26 mouse cellular contexts compared by ENCODE assay signal in the genomic region with DNA sequence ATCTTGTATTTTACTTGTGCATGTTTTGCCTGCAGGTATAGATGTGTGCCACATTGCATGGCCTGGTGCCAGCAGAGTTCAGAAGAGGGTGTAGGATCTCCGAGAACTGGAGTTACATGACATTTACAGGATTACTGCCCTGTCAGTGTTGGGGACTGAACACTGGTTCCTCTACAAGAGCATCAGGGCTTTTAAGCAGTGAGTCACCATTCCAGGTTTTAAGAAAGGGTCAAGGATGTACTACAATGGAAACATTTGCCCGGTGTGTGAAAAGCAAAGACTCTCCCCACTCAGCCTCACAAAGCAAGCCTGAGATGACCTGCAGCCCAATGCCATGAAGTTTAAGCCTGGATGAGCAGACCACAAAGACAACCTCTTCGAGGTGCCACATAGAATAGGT.
"Had no signal": no experiment of that assay in that cellular context is flagged by ENCODE, and none has a peak within 500 bp of the region (broad histone marks: within the 10 kb centered on the region; RNA-seq: fewer than 3 reads in every experiment).

No protein-coding gene starts in this region.

- H3K4me1 ChIP-seq: heart, embryonic 12.5 days; hindbrain, embryonic 10.5 days; hindbrain, embryonic 12.5 days; intestine, embryonic 15.5 days; kidney, embryonic 15.5 days; limb, embryonic 12.5 days; liver, embryonic 13.5 days had no signal

- H3K9me3 ChIP-seq: heart, embryonic 12.5 days; hindbrain, embryonic 10.5 days; hindbrain, embryonic 12.5 days; intestine, embryonic 15.5 days; kidney, embryonic 15.5 days; limb, embryonic 12.5 days; liver, embryonic 13.5 days had no signal

- H3K9ac ChIP-seq: heart, embryonic 12.5 days; hindbrain, embryonic 12.5 days; hindbrain, embryonic 14.5 days; intestine, embryonic 15.5 days; kidney, embryonic 15.5 days; limb, embryonic 12.5 days; liver, embryonic 13.5 days had no signal

- H3K36me3 ChIP-seq: heart, embryonic 12.5 days; hindbrain, embryonic 10.5 days; hindbrain, embryonic 12.5 days; intestine, embryonic 15.5 days; kidney, embryonic 15.5 days; limb, embryonic 12.5 days; liver, embryonic 13.5 days had no signal

- ATAC-seq: hindbrain, embryonic 16.5 days; inflammation-experienced regulatory T-cells, adult 6 months; intestine, embryonic 15.5 days; intestine, postnatal 0 days had no signal

- H3K4me3 ChIP-seq: gastrocnemius, adult 2 months; heart, embryonic 12.5 days; hindbrain, embryonic 10.5 days; hindbrain, embryonic 12.5 days; intestine, embryonic 15.5 days; kidney, embryonic 15.5 days; limb, embryonic 12.5 days; liver, embryonic 13.5 days had no signal

- DNase-seq: gastrocnemius, adult 2 months; gastrocnemius, postnatal 10 days; gastrocnemius, postnatal 25 days; heart, postnatal 10 days; heart, postnatal 4 days; kidney, adult 18-20 months; kidney, adult 9 months; kidney, postnatal 14 days; kidney, postnatal 36 days; layer of hippocampus, adult 9-11 months; layer of hippocampus, postnatal 36 days; left cerebral cortex, postnatal 4 days; liver; liver, embryonic 13.5 days had no signal

- H3K4me2 ChIP-seq: heart, embryonic 12.5 days; hindbrain, embryonic 12.5 days; hindbrain, embryonic 14.5 days; intestine, embryonic 15.5 days; kidney, embryonic 15.5 days; limb, embryonic 12.5 days; liver, embryonic 11.5 days; liver, embryonic 13.5 days had no signal

- H3K27ac ChIP-seq: gastrocnemius, adult 2 months; hindbrain, embryonic 10.5 days; hindbrain, embryonic 12.5 days; hindbrain, embryonic 14.5 days; intestine, embryonic 15.5 days; kidney, embryonic 15.5 days; kidney, postnatal 0 days; limb, embryonic 12.5 days; liver, embryonic 13.5 days had no signal

- H3K27me3 ChIP-seq: heart, embryonic 12.5 days; hindbrain, embryonic 12.5 days; intestine, embryonic 15.5 days; kidney, embryonic 15.5 days; limb, embryonic 12.5 days; liver, embryonic 13.5 days had no signal
